Mouse (Mus musculus) heart, embryonic 10.5 days (tissue): Measurements from ENCODE around the gene Nemp1. TPM values are rescaled to one million over a fixed set of nuclear protein-coding genes. Genes with fewer than 3 reads are reported as not detected.

ENCODE experiments used
- DNase-seq: peaks from one replicate; pipeline ENCODE4 v3.0.0-alpha.2; 2017; ENCODE audit warnings: low spot score
- H3K27ac ChIP-seq: fragments of 300-500 bp; sonication (generic); 2 replicates; pipeline ENCODE4 v1.5.1; 2016; ENCODE audit warnings: mild to moderate bottlenecking
- H3K27me3 ChIP-seq: fragments of 300-500 bp; sonication (generic); 2 replicates; pipeline ENCODE4 v1.6.1; 2016; ENCODE audit warnings: mild to moderate bottlenecking; ENCODE audit not compliant: poor library complexity, insufficient read depth, severe bottlenecking
- H3K36me3 ChIP-seq: fragments of 300-500 bp; sonication (generic); 2 replicates; pipeline ENCODE4 v1.6.1; 2016; ENCODE audit warnings: mild to moderate bottlenecking, moderate library complexity
- H3K4me1 ChIP-seq: fragments of 300-500 bp; sonication (generic); 2 replicates; pipeline ENCODE4 v1.6.1; 2016; ENCODE audit warnings: mild to moderate bottlenecking
- H3K4me3 ChIP-seq: fragments of 300-500 bp; sonication (generic); 2 replicates; pipeline ENCODE4 v1.5.1; 2016; ENCODE audit warnings: mild to moderate bottlenecking, moderate library complexity
- H3K9me3 ChIP-seq: fragments of 300-500 bp; sonication (generic); 2 replicates; pipeline ENCODE4 v1.6.1; 2016; ENCODE audit warnings: mild to moderate bottlenecking, moderate library complexity
- WGBS: fragments of 180-500 bp; shearing (Covaris S2); methylation state at CpG from one replicate; pipeline ENCODE4 v1.1.7; 2016; 5-methylcytosine and 5-hydroxymethylcytosine counted together
- polyA plus RNA-seq: library from polyadenylated mRNA; unstranded; fragments of >200 nt; fragmentation: Nextera tagmentation; extraction: Ambion mirVana; gene quantifications from 2 replicates; pipeline ENCODE4 v1.2.1, GENCODE M21; 2016

Gene Nemp1
- polyA plus RNA-seq, 1 experiment from 2014 or later, result 7.7 TPM

DNA sequence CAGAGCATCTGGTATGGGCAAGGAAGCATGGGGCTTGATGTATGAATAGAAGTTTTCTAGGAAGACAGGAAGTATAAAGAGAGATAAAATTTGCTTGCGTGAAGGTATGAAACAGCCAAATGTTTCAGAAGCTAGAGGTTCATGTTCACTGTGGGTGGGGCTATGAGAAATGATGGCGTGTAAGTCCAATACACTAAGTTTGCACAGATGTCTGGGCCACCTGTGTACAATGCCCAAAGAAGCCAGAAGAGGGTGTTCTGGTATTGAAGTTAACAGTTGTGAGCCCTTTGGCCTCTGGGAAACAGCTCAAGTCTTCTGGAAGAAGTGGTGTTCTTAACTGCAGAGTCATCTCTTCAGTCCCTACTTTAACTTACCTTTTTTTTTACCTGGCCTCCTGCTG, 3.5 kb downstream of the Nemp1 start:
- H3K27me3 ChIP-seq, result peaks cover 8% of the 10 kb centered on the region
- WGBS, result 86% methylated on average over 2 of the region's 2 CpGs

DNA sequence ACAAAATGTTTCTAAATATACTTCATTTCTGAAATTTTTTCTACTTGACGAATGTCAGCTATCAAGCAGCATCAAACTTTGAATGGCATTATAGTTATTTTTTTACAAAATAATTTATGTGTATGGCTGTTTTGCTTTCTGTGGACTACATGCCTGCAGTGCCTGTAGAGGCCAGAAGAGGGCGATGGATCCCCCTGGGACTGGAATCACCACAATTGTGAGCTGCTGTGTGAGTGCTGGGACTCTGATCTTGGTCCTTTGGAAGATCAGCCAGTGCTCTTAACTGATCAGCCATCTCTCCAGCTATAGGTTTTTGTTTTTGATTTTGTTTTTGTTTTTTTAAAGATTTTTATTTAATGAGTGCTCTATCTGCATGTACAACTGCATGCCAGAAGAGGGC, 4.6 kb downstream of the Nemp1 start:
- DNase-seq, result no peak
- Histone ChIP-seq H3K4me3 (no peak overlapping the region), H3K9me3 (no peaks in the 10 kb centered on the region), H3K27ac (no peak overlapping the region), H3K36me3 (no peaks in the 10 kb centered on the region), H3K4me1 (peaks cover 35% of the 10 kb centered on the region), H3K27me3 (no peaks in the 10 kb centered on the region)
- WGBS, result 28% methylated on average over 2 of the region's 2 CpGs

More for the DNA sequence above, 3.5 kb downstream of the Nemp1 start:
- Histone ChIP-seq H3K4me3 (no peak overlapping the region), H3K36me3 (no peaks in the 10 kb centered on the region), H3K9me3 (no peaks in the 10 kb centered on the region), H3K27ac (no peak overlapping the region), H3K4me1 (peaks cover 46% of the 10 kb centered on the region)
- no peak for DNase-seq

DNA sequence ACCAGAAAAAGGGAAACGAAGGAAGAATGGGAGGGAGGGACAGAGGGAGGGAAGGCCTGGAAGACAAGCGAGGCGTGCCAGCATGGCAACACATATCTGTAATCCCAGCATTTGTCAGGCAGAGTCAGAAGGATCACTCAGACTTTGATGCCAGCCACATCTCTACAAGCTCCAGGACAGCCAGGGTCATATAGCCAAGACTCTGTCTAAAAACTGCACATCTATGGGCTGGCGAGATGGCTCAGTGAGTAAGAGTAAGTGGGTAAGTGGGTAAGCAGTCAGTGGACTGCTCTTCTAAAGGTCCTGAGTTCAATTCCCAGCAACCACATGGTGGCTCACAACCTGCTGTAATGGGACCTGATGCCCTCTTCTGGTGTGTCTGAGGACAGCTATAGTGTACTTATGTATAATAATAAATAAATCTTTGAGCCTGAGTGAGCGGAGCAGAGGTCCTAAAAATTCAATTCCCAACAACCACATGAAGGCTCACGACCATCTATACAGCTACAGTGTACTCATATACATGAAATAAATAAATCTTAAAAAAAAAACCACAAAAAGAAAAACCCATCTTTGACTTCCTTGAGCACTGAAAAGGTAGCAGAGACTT, 7.5 kb downstream of the Nemp1 start:
- 81% methylated on average over 6 of the region's 6 CpGs for WGBS
- no peak overlapping the region for H3K27ac ChIP-seq
- no peak overlapping the region for H3K4me3 ChIP-seq
- H3K27me3 ChIP-seq, result no peaks in the 10 kb centered on the region
- no peaks in the 10 kb centered on the region for H3K9me3 ChIP-seq
- H3K36me3 ChIP-seq, result no peaks in the 10 kb centered on the region
- peaks cover 13% of the 10 kb centered on the region for H3K4me1 ChIP-seq
- no peak for DNase-seq

DNA sequence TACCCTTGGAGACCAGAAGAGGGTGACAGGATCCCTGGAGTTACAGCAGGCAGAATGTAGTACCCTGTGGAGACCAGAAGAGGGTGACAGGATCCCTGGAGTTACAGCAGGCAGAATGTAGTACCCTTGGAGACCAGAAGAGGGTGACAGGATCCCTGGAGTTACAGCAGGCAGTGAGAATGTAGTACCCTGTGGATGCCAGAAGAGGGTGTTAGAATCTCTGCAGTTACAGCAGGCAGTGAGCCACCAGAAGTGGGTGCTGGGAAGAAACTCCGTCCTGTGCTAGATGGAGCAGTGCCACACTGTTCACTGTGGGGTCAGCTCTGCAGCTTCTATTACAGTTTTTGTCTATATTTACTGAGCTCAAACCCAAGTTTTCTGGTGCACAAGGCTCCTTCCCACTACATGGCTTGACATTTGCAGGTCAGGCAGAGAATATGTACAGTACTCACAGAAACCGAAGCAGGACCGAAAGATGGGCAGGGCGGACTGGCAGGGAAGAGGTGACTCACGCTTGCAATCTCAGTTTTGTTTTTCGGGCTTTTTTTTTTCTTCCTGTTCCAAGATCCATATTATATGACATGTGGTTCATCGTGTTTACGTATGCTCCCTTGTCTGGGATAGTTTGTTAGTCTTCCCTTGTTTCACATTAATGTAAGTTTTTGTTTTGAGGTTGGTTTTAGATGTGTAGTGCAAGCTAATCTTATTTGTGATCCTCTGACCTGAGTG, 8.3 kb downstream of the Nemp1 start:
- H3K4me1 ChIP-seq, result peaks cover 6% of the 10 kb centered on the region; the same call in 1 of the 2 replicates
- no peaks in the 10 kb centered on the region for H3K9me3 ChIP-seq
- no peaks in the 10 kb centered on the region for H3K27me3 ChIP-seq
- no peak overlapping the region for H3K27ac ChIP-seq
- WGBS, result 85% methylated on average over 8 of the region's 8 CpGs
- no peak overlapping the region for H3K4me3 ChIP-seq
- no peaks in the 10 kb centered on the region for H3K36me3 ChIP-seq
- peak; percentile 87 for DNase-seq

DNA sequence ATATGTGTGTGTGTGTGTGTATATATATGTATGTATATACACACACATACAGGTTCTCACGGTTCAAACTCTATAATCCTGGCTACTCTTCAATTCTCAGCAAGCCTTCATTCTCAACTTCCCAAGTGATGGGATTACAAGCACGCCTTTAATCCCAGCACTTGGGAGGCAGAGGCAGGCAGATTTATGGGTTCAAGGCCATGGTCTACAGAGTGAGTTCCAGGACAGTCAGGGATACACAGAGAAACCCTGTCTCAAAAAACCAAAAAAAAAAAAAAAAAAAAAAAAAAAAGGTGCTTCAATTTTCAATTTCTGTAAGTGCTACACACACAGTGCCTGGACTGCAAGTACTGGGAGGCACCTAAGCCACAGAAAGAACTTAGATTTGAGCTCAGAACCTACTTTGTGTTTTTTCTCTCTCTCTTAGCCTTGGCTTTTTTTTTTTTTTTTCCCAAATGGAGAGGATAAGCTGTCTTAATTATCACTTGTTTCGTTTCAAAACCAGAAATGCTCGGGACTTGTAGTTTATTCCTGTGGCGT, 9.2 kb downstream of the Nemp1 start:
- H3K36me3 ChIP-seq, result no peaks in the 10 kb centered on the region
- H3K27ac ChIP-seq, result peak overlapping the region; percentile 72; the same call in 1 of the 2 replicates
- no peaks in the 10 kb centered on the region for H3K9me3 ChIP-seq
- DNase-seq, result no peak
- H3K4me1 ChIP-seq, result peaks cover 6% of the 10 kb centered on the region; the same call in 1 of the 2 replicates
- H3K4me3 ChIP-seq, result peak overlapping the region; percentile 73; the same call in 1 of the 2 replicates
- H3K27me3 ChIP-seq, result no peaks in the 10 kb centered on the region
- WGBS, result 44% methylated on average over 5 of the region's 5 CpGs

DNA sequence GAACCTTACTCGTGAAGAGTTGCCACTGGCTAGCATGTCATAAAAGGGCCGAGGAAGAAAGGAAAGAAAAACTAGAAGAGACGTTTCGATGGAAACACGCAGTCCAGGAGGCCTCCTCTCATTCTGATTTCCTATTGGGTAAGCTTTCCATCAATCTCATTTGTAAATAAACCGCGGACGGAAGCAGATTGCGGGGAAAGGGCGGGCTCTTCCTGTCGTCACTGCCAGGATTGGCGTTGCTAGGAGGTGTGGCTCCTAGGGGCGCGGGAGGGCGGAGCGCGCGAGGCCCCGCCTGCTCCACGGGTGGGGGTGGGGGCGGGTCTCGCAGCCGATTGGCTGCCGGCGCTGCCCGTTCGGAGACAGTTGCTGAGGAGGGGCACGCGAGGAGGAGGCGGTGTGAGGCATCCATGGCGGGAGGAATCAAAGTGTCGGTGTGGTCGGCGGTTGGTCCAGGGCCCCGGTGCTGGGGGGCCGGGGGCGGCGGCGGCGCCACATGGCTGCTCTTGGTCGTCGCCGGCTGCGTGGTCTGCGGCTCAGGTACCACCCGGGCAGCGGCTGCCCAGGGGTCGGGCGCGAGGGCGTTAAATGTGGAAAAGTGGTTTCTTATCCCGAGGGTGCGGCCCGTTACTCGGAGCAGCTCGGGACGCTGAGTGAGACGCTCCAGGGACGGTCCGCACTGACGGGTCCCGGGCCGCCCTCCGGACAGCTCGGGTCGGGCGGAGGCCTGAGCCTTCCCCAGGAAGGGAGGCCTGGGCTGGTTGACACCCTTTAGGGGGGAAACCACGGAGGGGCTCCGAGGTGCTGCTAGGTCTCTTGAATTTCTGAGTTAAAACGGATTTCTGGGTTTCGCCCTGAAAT, 10.2 kb downstream of the Nemp1 start:
- Histone ChIP-seq H3K4me3 (peak overlapping the region; percentile 73), H3K9me3 (no peaks in the 10 kb centered on the region), H3K36me3 (no peaks in the 10 kb centered on the region), H3K4me1 (peaks cover 6% of the 10 kb centered on the region; the same call in 1 of the 2 replicates), H3K27ac (peak overlapping the region; percentile 85), H3K27me3 (no peaks in the 10 kb centered on the region)
- under 1% methylated on average over 71 of the region's 71 CpGs for WGBS
- peak; percentile 99 for DNase-seq

DNA sequence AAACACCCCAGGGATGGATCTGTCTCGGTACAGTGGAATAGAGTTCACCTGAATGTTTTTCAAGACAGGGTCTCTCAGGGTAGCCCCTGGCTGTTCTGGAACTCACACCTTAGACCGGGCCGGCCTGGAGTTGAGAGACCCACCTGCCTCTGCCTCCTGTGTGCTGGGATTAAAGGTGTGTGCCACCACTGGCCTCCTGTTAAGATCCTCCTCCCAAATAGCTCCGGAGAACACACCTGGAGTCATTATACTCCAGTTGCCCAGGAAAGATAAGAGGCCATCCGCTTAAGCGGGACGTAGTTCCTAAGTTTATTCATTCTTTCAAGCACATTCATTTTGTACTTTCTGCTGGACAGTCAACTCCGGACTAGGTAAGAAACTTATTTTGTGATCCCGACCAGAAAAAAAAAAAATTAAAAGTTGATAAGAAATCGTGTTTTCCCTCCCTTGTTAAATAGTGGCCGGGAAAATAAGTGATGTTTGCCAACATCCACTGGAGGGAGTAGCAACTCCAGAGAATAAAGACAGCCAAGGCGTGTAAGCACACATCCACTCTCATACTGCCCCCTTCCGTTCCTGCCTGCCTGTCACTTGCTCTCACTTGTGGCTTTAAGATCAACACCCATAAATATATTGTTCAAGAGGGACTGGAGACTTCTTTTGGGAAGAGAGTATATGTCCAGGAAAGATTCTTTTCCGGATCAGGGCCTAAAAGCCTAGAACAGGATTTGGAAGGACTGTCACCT, 11.1 kb downstream of the Nemp1 start:
- Histone ChIP-seq H3K4me1 (peaks cover 6% of the 10 kb centered on the region; the same call in 1 of the 2 replicates), H3K27me3 (no peaks in the 10 kb centered on the region), H3K4me3 (peak overlapping the region; percentile 73), H3K27ac (peak overlapping the region; percentile 85), H3K9me3 (no peaks in the 10 kb centered on the region), H3K36me3 (no peaks in the 10 kb centered on the region)
- 11% methylated on average over 14 of the region's 14 CpGs for WGBS
- peak; percentile 87 for DNase-seq

DNA sequence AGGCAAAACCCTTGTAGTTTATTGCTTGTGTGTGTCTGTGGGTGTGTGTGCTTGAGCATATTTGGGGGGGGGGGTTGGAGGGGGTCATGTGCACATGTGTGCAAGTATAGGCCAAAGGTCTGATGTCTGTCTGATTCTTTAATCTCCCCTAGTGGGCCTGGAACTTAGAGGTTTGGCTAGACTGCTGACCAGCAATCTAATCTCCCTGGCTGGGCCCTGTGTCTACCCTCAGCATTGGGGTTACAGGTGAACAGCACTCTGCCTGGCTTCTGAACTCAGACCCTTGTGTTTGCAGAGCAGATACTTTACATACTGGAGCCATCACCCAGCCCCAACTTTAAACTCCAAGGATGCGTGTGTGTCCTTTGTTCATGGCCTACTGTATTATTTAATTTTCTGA, 12.5 kb downstream of the Nemp1 start:
- no peak for DNase-seq
- Histone ChIP-seq H3K4me3 (no peak overlapping the region), H3K9me3 (no peaks in the 10 kb centered on the region), H3K27ac (no peak overlapping the region), H3K36me3 (no peaks in the 10 kb centered on the region), H3K4me1 (peaks cover 6% of the 10 kb centered on the region; the same call in 1 of the 2 replicates), H3K27me3 (no peaks in the 10 kb centered on the region)
- WGBS, result 85% methylated on average over 1 of the region's 1 CpGs

DNA sequence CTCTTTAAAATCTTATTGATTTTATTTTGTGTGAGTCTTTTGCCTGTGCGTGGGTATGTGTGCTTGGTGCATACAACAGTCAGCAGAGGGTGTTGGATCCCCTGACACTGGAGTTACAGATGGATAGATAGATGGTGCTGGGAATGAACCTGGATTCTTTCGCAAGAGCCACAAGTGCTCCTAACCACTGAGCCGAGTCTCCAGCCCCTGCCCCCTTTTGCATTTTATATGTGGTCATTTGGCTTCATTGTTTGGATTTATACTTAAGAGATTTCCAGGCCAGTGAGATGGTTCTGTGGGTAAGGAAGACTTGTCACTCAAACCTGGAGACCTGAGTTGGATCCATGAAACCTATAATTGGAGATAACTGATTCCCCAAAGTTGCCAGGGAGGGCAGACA, 13.2 kb downstream of the Nemp1 start:
- H3K9me3 ChIP-seq, result no peaks in the 10 kb centered on the region
- H3K4me3 ChIP-seq, result no peak overlapping the region
- no peak for DNase-seq
- 90% methylated on average over 3 of the region's 3 CpGs for WGBS
- no peak overlapping the region for H3K27ac ChIP-seq
- H3K36me3 ChIP-seq, result no peaks in the 10 kb centered on the region
- H3K27me3 ChIP-seq, result no peaks in the 10 kb centered on the region
- H3K4me1 ChIP-seq, result peaks cover 6% of the 10 kb centered on the region; the same call in 1 of the 2 replicates

DNA sequence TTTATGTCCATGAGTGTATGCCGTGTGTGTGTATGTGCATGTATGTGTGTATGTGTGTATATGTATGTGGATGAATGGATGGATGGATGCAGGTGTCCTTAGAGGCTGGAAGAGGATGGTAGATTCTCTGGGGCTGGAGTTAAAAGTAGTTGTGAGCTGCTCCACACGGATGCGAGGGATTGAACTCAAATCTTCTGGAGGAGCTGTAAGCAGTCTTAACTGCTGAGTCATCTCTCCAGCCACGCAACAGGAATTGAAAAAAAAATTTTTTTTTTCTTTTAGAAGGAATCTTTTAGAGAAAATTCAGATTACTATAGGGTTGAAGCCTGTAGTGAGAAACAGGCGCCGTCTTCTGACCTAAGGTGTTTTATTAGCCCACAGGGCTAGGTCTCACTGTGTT, 16.2 kb downstream of the Nemp1 start:
- no peak for DNase-seq
- Histone ChIP-seq H3K9me3 (no peaks in the 10 kb centered on the region), H3K27me3 (no peaks in the 10 kb centered on the region), H3K27ac (no peak overlapping the region), H3K4me1 (no peaks in the 10 kb centered on the region), H3K36me3 (no peaks in the 10 kb centered on the region), H3K4me3 (no peak overlapping the region)
- 86% methylated on average over 6 of the region's 6 CpGs for WGBS

DNA sequence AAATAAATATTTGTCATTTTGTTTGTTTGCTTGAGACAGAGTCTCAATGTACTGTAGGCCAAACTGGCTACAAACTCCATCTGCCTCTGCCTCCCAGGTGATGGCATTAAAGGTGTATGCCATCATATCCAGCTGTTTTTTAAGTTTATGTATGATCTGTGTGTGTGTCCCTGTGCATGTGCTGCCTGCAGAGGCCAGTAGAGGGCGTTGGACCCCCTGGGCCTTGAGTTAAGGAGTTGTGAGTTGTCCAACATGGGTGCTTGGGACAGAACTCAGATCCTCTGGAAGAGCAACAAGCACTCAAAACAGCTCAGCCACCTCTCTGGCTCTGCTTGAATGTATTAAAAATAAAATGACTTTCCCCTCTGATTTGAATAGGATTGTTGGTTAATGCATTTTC, 24.4 kb downstream of the Nemp1 start:
- Histone ChIP-seq H3K27ac (no peak overlapping the region), H3K9me3 (no peaks in the 10 kb centered on the region), H3K4me3 (no peak overlapping the region), H3K27me3 (no peaks in the 10 kb centered on the region), H3K4me1 (no peaks in the 10 kb centered on the region), H3K36me3 (peaks cover 35% of the 10 kb centered on the region)
- WGBS, result 28% methylated on average over 1 of the region's 1 CpGs
- DNase-seq, result no peak

DNA sequence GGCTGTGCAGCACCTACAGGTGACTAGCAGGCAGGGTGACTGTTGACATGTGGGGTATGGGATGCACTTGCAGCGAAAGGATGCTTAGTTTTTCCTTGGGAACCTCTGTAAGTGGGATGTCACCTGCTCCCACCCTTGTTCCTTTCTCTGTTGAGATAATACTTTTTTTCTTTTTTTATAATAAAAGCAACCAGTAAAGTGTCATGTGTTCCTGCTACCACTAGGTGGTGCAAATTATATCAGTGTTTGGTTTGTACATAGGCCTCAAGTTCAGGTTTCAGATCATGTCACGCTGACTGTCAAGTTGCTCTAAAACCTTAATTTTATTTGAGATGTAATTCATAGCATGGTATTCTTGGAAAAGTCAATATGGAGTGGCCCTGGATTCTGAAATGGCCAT, 27.9 kb downstream of the Nemp1 start:
- Histone ChIP-seq H3K36me3 (peaks cover 52% of the 10 kb centered on the region), H3K4me1 (no peaks in the 10 kb centered on the region), H3K27me3 (no peaks in the 10 kb centered on the region), H3K27ac (no peak overlapping the region), H3K9me3 (no peaks in the 10 kb centered on the region), H3K4me3 (no peak overlapping the region)
- no peak for DNase-seq
- 61% methylated on average over 2 of the region's 2 CpGs for WGBS
